Mouse (Mus musculus) granulocyte monocyte progenitor cell, adult 5-6 weeks (primary cell): Measurements from ENCODE around the gene Bcl11b. TPM values are rescaled to one million over a fixed set of nuclear protein-coding genes. Genes with fewer than 3 reads are reported as not detected.

Experiments used
- ATAC-seq: replicated peaks from 2 replicates; pipeline ENCODE4 v1.8.0; 2016; ENCODE audit warnings: mild to moderate bottlenecking, moderate TSS enrichment, inconsistent platforms; ENCODE audit not compliant: poor library complexity, severe bottlenecking
- total RNA-seq, 2 experiments: library from RNA; stranded (forward) in 1 of 2; stranded (reverse) in 1 of 2; fragments of 200-712, 200-1000 nt in 1 of 2; fragments of >200 nt in 1 of 2; fragmentation: Nextera tagmentation in 1 of 2; gene quantifications; 2 replicates each; pipeline ENCODE4 v1.2.3; 2014 to 2017

The Bcl11b gene
- total RNA-seq, 2 experiments from 2014 or later, result not detected

DNA sequence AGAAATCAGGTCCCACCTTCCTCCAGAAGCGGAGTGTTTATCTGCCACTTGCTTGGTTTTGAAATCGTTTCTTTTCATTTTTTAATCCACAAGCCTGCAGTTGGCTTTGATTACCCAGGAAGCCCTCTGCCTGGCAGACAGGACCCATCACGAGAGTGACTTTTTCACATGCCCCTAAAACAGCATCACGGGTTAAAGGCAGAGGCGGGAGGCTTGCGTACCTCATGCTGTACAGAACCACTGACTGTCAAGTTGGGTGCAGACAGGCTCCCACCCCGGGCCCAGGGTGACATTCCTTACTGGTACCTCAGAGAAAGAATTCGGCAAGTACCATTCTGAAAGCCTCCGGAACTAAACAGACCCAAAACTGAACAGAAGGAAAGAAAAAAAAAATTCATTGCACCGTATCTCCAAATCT is 27.9 kb downstream of the Bcl11b start:
- ATAC-seq, result no peak

GRCm38 (mm10) chr12:107974504-107974903 is 28.9 kb downstream of the Bcl11b start:
- ATAC-seq, result no peak

- no peak for ATAC-seq
Measured at GRCm38 (mm10) chr12:107973556-107974140, 29.8 kb downstream of the Bcl11b start.

- no peak for ATAC-seq
Measured at GRCm38 (mm10) chr12:107971081-107971780, 32.2 kb downstream of the Bcl11b start.

- ATAC-seq, result no peak
Measured at GRCm38 (mm10) chr12:107970637-107971036, 32.8 kb downstream of the Bcl11b start.

DNA sequence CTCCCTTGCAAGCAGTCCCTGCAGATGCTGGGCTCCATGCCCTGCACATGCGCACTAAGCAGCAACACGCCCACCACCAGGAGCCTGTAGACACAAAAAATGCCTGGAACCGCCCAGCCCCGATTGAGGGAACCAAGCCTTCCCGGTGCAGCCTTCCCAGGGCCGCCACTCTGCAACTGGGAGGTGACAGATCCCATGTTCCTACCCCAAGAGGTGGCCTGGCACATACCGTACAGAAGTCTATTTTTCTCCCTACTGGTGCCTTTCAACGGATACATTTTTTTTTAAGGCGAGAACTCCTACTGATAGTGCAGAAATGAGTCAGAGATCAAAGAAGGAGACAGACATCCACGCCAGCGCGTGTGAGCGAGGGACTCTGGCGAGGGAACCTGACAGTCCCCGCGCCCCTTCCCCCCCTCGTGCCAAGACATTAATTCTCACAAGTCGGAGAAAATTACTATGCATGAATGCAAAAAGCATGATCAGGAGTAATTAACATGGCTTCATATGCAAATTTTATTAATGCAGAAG is 33.5 kb downstream of the Bcl11b start:
- no peak for ATAC-seq

DNA sequence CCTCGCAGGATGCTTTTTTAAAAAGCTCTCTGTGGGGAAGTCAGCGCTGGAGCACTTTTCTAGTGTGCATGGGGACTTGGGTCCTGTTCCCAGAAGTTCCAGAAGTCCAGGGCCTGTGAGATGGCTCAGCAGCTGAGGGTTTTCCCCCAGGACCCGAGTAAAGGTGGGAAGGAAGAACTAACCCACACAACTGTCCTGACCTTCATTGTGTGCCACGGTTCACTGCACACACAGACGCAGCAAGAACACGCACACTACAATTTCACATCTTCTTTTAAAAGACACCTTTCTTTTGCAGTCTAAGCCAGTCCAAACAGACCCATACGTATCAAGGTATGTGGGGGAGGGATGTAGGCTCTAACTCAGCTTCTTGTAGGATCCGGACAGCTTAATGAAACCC is 34.3 kb downstream of the Bcl11b start:
- no peak for ATAC-seq

- no peak for ATAC-seq
Measured at GRCm38 (mm10) chr12:107968331-107968730, 35.1 kb downstream of the Bcl11b start.

DNA sequence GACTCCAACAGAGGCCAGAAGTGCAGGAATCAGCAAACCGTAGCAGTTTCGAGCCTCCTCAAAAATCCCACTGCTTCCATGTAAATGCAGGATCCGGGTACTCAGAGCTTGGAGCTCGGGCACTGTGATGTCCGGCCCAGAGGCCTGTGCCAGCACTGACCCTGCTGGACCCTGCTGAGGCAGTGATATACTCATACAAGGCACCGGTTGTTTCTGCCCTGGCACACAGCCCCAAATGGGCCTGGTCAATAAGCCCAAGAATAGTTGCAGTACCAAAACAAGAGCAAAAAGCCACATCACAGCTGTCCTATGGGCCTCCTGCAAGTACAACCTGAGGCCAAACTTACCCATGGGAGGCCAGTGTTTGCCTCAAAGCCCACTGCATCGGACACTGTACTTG is 36.4 kb downstream of the Bcl11b start:
- no peak for ATAC-seq

DNA sequence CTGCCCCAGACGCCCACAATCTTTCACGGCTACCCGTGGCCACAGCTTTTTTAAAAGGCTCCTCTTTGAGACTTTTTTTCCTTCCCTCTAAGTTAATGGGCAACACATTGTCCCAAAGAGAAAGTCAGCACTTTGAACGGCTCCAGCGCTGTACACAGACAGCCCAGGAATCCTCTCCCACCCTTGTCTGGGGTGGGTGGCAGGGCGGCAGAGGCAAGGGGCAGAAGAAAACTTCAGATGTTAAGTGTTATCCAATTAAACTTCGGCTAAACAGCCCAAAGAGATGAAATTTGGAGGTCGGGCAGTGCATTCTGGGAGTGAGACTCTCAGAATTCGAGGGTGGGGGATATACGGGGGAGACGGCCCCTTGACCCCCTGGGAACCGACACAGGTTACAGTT is 38.3 kb downstream of the Bcl11b start:
- ATAC-seq, result no peak

GRCm38 (mm10) chr12:107964396-107965085 is 38.9 kb downstream of the Bcl11b start:
- no peak for ATAC-seq

GRCm38 (mm10) chr12:107962852-107963251 is 40.5 kb downstream of the Bcl11b start:
- ATAC-seq, result no peak

- peak; percentile 82 for ATAC-seq
Measured at GRCm38 (mm10) chr12:107961843-107962242, 41.6 kb downstream of the Bcl11b start.

DNA sequence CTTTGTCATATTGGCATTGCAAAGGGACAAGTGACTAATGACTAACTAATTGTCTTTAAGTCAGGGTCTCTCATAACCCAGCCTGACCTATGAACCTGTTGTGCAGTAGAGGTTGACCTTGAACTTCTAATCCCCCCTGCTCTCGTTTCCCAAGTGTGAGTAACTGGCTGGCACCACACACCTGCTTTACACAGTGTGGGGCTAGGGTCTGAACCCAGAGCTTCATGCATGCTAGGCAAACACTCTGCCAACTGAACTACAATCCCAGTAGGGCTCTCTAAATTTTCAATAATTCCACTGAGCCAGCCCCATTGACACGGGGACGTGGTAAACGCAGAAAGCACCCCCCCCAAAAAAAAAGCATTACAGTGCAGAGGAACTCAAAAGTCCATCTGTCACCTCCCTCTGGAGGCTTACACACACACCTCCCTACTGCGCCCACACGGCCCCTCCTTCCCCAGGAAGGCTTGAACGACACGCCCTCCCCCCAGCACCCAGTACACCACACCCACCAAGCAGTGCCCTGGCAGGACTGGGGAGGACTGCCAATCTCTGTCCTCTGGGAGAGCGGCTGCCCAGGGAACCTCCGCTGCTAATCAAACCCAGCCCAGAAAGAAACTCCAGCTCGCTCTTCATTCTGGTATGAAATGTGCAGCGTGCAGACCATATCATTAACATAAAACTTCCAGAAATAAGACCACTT is 42.5 kb downstream of the Bcl11b start:
- no peak for ATAC-seq

DNA sequence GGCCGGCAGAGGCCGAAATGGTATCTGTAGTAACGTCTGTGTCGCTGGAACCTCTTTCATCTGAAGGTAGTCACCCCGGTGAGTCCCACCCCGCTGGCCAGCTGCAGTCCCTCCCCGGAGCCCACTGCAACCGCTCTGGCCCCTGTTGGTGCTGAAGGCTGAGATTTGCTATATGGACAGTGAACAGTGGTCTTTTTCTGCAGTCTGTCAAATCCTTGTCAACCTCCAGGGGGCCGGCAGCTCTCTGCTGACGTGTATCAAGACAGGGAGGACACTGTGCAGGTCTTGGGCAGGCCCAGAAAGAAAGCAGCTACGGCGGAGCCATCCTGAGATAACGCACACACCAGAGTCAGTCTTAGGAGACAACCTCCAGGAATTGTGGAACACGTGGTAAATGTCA is 43.0 kb downstream of the Bcl11b start:
- no peak for ATAC-seq

GRCm38 (mm10) chr12:107959872-107960271 is 43.5 kb downstream of the Bcl11b start:
- ATAC-seq, result no peak

GRCm38 (mm10) chr12:107953044-107953684 is 50.2 kb downstream of the Bcl11b start:
- no peak for ATAC-seq

DNA sequence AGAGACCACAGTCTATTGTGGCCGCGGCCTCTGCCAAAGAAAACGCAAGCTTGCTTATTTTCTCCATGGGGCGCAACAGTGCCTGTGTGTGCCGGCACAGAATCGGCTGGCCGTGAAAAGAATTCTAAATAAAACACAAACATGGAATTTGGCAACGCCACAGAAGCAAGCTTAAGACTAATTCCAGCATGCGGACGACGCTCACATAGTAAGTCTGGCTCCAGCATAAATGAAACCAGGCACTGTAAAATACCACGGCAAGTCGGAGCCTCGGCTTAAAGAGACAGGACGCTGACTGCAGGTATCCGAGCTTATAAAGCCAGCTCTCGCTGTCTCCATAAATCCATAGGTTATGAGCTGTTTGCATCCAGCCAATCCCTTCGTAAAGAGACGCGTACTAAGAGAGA is 51.1 kb downstream of the Bcl11b start:
- ATAC-seq, result no peak

DNA sequence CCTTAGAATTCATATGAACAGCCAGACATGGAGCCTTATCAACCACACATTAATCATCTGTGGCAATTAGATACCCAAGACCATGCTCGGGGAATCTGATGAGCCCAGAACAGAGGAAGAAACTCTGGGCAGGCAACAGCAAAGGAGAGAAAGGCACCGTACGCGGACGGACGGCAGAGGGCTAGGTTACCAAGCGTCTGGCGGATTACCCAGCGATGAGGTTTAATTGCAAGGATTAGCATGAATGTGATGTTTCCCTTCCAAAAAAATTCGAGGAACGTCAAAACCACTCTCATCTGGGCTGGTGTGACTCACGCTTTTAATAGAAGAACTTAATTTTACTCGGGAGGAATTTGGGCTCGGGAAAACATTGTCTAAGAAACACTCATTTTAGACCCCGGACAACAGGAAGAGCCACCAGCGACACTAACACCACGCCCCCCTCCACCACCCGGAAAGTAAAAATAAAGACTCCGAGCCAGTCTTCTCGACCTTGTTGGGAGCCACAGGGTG is 52.7 kb downstream of the Bcl11b start:
- no peak for ATAC-seq

DNA sequence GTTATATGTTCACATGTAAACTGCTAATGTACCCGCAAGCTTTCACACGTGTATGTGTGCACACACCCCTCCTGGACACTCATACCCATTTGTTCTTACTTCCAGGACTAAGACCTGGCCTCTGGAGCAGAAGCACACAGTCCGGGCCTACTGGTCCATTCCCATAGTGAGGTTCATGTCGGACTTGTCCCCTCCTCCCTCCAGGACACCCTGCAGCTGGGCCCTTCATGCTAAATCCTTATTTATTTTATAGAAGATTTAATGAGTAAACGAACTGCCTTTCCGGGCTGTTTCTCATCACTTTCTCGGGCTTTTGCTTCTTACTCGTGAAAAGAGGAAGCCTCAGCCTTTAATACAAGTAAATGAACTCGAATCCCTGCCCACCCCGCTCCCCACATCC is 54.0 kb downstream of the Bcl11b start:
- ATAC-seq, result no peak
